Mouse (Mus musculus): ENCODE data around the gene Olfr1016. TPM values are rescaled to one million over a fixed set of nuclear protein-coding genes. Genes with fewer than 3 reads are reported as not detected.

Gene Olfr1016
- not detected for polyA plus RNA-seq (2014; fragmentation: Illumina TruSeq; extraction: RNeasy Lipid Tissue Mini Kit (QIAGEN cat#74804); ENCODE audit: low read depth, low replicate concordance)

GRCm38 (mm10) chr2:85802444-85802843 is at the start of gene Olfr1016:
Gene Olfr1016 (minus strand): TSS chr2:85802544.

DNA sequence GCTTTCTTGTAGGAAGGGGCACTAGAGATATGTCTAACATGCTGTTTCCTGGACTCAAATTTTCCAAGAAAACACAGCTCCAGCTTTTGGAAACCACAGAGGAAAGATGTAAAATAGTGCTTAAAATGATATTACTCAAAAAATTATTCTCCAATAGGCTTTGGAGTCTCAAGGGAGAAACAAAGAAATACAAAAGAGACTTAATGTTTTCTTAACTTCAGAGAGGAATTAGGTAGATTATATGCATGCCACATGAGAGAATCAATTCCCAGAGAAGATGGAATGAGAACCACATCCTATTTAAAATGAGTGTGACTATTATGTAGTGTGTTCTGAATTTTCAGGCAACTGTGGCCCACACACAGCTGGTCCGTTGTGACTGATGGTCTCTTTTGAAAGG is 44.4 kb upstream of the Olfr1016 start, which contains the start of gene Olfr1020:
Olfr1020 (plus strand) TSS at position 301 of the 400 bp plus-strand sequence.

DNA sequence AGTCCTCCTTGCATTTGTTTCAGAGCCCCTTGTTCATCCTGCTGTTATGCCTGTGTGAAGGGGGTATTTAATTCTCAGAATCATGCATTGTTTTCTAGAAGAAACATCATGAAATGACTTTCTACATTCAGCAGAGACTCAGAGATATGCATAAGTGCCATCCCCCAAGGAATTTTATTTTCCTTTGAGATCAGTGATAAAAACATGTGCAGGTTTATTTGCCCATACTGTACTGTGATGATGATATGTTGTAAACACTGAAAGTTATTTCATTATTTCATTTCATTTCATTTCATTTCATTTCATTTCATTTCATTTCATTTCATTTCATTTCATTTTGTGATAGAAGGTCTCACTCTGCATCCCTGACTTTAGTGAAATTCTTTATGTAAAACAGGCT is 43.0 kb upstream of the Olfr1016 start, which contains the start of gene Olfr1019:
Olfr1019 (minus strand) TSS at position 101 of the 400 bp plus-strand sequence.

DNA sequence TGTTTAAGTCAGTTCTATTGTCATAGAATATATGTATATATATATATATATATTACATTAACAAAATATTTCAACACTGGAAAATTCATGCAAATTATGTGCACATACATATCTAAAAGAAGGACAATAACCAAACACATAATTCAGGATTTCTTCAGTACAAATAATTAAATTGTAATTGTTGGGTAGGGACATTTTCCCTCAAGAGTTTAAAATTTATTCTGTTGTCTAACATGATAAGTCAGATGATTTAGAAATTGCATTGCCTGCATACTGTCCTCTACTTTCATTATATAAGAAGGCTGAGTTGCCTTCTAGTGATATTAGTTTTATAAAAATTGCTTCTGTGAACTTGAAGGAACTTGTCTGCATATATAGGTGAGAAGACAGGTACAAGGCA is 15.8 kb upstream of the Olfr1016 start, which contains the start of gene Olfr1018:
Olfr1018 (plus strand) TSS at position 301 of the 400 bp plus-strand sequence.

GRCm38 (mm10) chr2:85781717-85782116 is 20.6 kb downstream of the Olfr1016 start, which contains the start of gene Olfr1015:
Gene Olfr1015 (plus strand): TSS chr2:85782017.

GRCm38 (mm10) chr2:85772413-85772812 is 29.9 kb downstream of the Olfr1016 start, which contains the start of gene Olfr1014:
Gene Olfr1014 (plus strand): TSS chr2:85772713.

DNA sequence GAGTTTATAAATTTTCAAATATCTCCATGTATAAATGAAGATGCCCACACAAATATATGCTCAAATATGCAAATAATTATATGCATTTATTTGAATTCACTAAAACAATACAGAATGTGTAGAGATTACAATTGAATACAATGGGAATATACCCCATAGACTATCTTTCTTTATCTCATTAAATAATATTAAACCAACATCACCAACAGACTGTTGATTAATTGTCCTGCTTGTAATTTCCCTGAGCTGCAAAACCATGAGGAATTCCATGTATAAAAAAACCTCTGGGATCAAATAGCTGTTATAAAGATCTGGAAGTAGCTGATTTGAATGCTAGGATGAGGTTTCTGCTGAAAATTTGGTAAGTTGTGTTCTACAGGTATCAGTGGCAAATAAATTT is 35.5 kb downstream of the Olfr1016 start, which contains the start of gene Olfr1013:
Olfr1013 (plus strand) TSS at position 301 of the 400 bp plus-strand sequence.

DNA sequence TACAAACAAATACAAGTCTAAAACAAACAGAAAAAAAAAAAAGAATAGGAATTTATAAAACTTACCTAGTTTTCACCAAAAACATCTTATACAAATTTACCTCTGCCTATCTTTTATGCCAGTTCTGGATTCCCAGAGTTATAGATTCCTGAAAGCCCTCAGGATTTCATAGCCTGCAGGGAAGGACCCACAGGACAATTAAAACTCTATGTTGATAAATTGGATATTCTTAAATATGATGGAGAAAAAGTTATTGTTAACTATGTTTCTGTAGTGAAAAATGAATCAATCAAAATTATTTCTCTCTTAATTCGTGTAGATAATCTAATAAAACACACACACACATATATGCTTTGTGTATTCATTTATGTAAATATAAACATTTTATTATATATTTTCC is 39.7 kb downstream of the Olfr1016 start, which contains the start of gene Olfr1012:
Olfr1012 (minus strand) TSS at position 101 of the 400 bp plus-strand sequence.

Other genes with a start within 250 kb of the Olfr1016 start
- not detected for gene Olfr996, start 223.3 kb downstream of the Olfr1016 start, polyA plus RNA-seq (2014; fragmentation: Illumina TruSeq; extraction: RNeasy Lipid Tissue Mini Kit (QIAGEN cat#74804); ENCODE audit: low read depth, low replicate concordance)
- gene Olfr998, start 213.6 kb downstream of the Olfr1016 start, polyA plus RNA-seq (2014; fragmentation: Illumina TruSeq; extraction: RNeasy Lipid Tissue Mini Kit (QIAGEN cat#74804); ENCODE audit: low read depth, low replicate concordance), result not detected
- gene Olfr1000, start 190.6 kb downstream of the Olfr1016 start, polyA plus RNA-seq (2014; fragmentation: Illumina TruSeq; extraction: RNeasy Lipid Tissue Mini Kit (QIAGEN cat#74804); ENCODE audit: low read depth, low replicate concordance), result not detected
- gene Olfr1002, start 151.8 kb downstream of the Olfr1016 start, polyA plus RNA-seq (2014; fragmentation: Illumina TruSeq; extraction: RNeasy Lipid Tissue Mini Kit (QIAGEN cat#74804); ENCODE audit: low read depth, low replicate concordance), result not detected
- not detected for gene Olfr154, start 138.1 kb downstream of the Olfr1016 start, polyA plus RNA-seq (2014; fragmentation: Illumina TruSeq; extraction: RNeasy Lipid Tissue Mini Kit (QIAGEN cat#74804); ENCODE audit: low read depth, low replicate concordance)
- not detected for gene Olfr1006, start 123.8 kb downstream of the Olfr1016 start, polyA plus RNA-seq (2014; fragmentation: Illumina TruSeq; extraction: RNeasy Lipid Tissue Mini Kit (QIAGEN cat#74804); ENCODE audit: low read depth, low replicate concordance)
- not detected for gene Olfr1008, start 113.1 kb downstream of the Olfr1016 start, polyA plus RNA-seq (2014; fragmentation: Illumina TruSeq; extraction: RNeasy Lipid Tissue Mini Kit (QIAGEN cat#74804); ENCODE audit: low read depth, low replicate concordance)
- gene Olfr1009, start 87.1 kb downstream of the Olfr1016 start, polyA plus RNA-seq (2014; fragmentation: Illumina TruSeq; extraction: RNeasy Lipid Tissue Mini Kit (QIAGEN cat#74804); ENCODE audit: low read depth, low replicate concordance), result not detected
- gene Olfr1012, start 39.8 kb downstream of the Olfr1016 start, polyA plus RNA-seq (2014; fragmentation: Illumina TruSeq; extraction: RNeasy Lipid Tissue Mini Kit (QIAGEN cat#74804); ENCODE audit: low read depth, low replicate concordance), result not detected
- 0.47 TPM for gene Olfr1013, start 35.4 kb downstream of the Olfr1016 start, polyA plus RNA-seq (2014; fragmentation: Illumina TruSeq; extraction: RNeasy Lipid Tissue Mini Kit (QIAGEN cat#74804); ENCODE audit: low read depth, low replicate concordance)
- not detected for gene Olfr1014, start 29.8 kb downstream of the Olfr1016 start, polyA plus RNA-seq (2014; fragmentation: Illumina TruSeq; extraction: RNeasy Lipid Tissue Mini Kit (QIAGEN cat#74804); ENCODE audit: low read depth, low replicate concordance)
- gene Olfr1015, start 20.5 kb downstream of the Olfr1016 start, polyA plus RNA-seq (2014; fragmentation: Illumina TruSeq; extraction: RNeasy Lipid Tissue Mini Kit (QIAGEN cat#74804); ENCODE audit: low read depth, low replicate concordance), result not detected
- gene Olfr1018, start 15.9 kb upstream of the Olfr1016 start, polyA plus RNA-seq (2014; fragmentation: Illumina TruSeq; extraction: RNeasy Lipid Tissue Mini Kit (QIAGEN cat#74804); ENCODE audit: low read depth, low replicate concordance), result not detected
- gene Olfr1019, start 42.9 kb upstream of the Olfr1016 start, polyA plus RNA-seq (2014; fragmentation: Illumina TruSeq; extraction: RNeasy Lipid Tissue Mini Kit (QIAGEN cat#74804); ENCODE audit: low read depth, low replicate concordance), result not detected
- not detected for gene Olfr1020, start 44.5 kb upstream of the Olfr1016 start, polyA plus RNA-seq (2014; fragmentation: Illumina TruSeq; extraction: RNeasy Lipid Tissue Mini Kit (QIAGEN cat#74804); ENCODE audit: low read depth, low replicate concordance)
- gene Olfr1022, start 66.0 kb upstream of the Olfr1016 start, polyA plus RNA-seq (2014; fragmentation: Illumina TruSeq; extraction: RNeasy Lipid Tissue Mini Kit (QIAGEN cat#74804); ENCODE audit: low read depth, low replicate concordance), result not detected
- gene Olfr1023, start 83.1 kb upstream of the Olfr1016 start, polyA plus RNA-seq (2014; fragmentation: Illumina TruSeq; extraction: RNeasy Lipid Tissue Mini Kit (QIAGEN cat#74804); ENCODE audit: low read depth, low replicate concordance), result not detected
- not detected for gene Olfr1024, start 102.5 kb upstream of the Olfr1016 start, polyA plus RNA-seq (2014; fragmentation: Illumina TruSeq; extraction: RNeasy Lipid Tissue Mini Kit (QIAGEN cat#74804); ENCODE audit: low read depth, low replicate concordance)
- gene Olfr1025-ps1, start 112.6 kb upstream of the Olfr1016 start, polyA plus RNA-seq (2014; fragmentation: Illumina TruSeq; extraction: RNeasy Lipid Tissue Mini Kit (QIAGEN cat#74804); ENCODE audit: low read depth, low replicate concordance), result not detected
- not detected for gene Olfr1026, start 119.0 kb upstream of the Olfr1016 start, polyA plus RNA-seq (2014; fragmentation: Illumina TruSeq; extraction: RNeasy Lipid Tissue Mini Kit (QIAGEN cat#74804); ENCODE audit: low read depth, low replicate concordance)
- not detected for gene Olfr1028, start 147.9 kb upstream of the Olfr1016 start, polyA plus RNA-seq (2014; fragmentation: Illumina TruSeq; extraction: RNeasy Lipid Tissue Mini Kit (QIAGEN cat#74804); ENCODE audit: low read depth, low replicate concordance)
- gene Olfr1029, start 171.4 kb upstream of the Olfr1016 start, polyA plus RNA-seq (2014; fragmentation: Illumina TruSeq; extraction: RNeasy Lipid Tissue Mini Kit (QIAGEN cat#74804); ENCODE audit: low read depth, low replicate concordance), result 0.17 TPM
- gene Olfr1030, start 176.7 kb upstream of the Olfr1016 start, polyA plus RNA-seq (2014; fragmentation: Illumina TruSeq; extraction: RNeasy Lipid Tissue Mini Kit (QIAGEN cat#74804); ENCODE audit: low read depth, low replicate concordance), result not detected
- gene Olfr1031, start 187.8 kb upstream of the Olfr1016 start, polyA plus RNA-seq (2014; fragmentation: Illumina TruSeq; extraction: RNeasy Lipid Tissue Mini Kit (QIAGEN cat#74804); ENCODE audit: low read depth, low replicate concordance), result not detected
- gene Olfr1032, start 203.0 kb upstream of the Olfr1016 start, polyA plus RNA-seq (2014; fragmentation: Illumina TruSeq; extraction: RNeasy Lipid Tissue Mini Kit (QIAGEN cat#74804); ENCODE audit: low read depth, low replicate concordance), result not detected
- 12.2 TPM for gene Olfr1033, start 218.1 kb upstream of the Olfr1016 start, polyA plus RNA-seq (2014; fragmentation: Illumina TruSeq; extraction: RNeasy Lipid Tissue Mini Kit (QIAGEN cat#74804); ENCODE audit: low read depth, low replicate concordance)
- gene Olfr1034, start 243.3 kb upstream of the Olfr1016 start, polyA plus RNA-seq (2014; fragmentation: Illumina TruSeq; extraction: RNeasy Lipid Tissue Mini Kit (QIAGEN cat#74804); ENCODE audit: low read depth, low replicate concordance), result 2.3 TPM

Measured in adrenal gland, adult 10 weeks (tissue).